Mouse (Mus musculus) monocyte, adult 2 months (primary cell): ENCODE data around the gene Tppp.
"Not testable (repeated sequence)": the region's sequence is repeated elsewhere in the genome, so short reads cannot be mapped to it uniquely, and the experiment has no call there.

Source experiments
- DNase-seq, 2 experiments: peaks; one replicate each; pipeline ENCODE4 v3.0.0; 2022; ENCODE audit warnings: low spot score in 2 of 2, low read depth in 1 of 2

The Tppp gene

DNA sequence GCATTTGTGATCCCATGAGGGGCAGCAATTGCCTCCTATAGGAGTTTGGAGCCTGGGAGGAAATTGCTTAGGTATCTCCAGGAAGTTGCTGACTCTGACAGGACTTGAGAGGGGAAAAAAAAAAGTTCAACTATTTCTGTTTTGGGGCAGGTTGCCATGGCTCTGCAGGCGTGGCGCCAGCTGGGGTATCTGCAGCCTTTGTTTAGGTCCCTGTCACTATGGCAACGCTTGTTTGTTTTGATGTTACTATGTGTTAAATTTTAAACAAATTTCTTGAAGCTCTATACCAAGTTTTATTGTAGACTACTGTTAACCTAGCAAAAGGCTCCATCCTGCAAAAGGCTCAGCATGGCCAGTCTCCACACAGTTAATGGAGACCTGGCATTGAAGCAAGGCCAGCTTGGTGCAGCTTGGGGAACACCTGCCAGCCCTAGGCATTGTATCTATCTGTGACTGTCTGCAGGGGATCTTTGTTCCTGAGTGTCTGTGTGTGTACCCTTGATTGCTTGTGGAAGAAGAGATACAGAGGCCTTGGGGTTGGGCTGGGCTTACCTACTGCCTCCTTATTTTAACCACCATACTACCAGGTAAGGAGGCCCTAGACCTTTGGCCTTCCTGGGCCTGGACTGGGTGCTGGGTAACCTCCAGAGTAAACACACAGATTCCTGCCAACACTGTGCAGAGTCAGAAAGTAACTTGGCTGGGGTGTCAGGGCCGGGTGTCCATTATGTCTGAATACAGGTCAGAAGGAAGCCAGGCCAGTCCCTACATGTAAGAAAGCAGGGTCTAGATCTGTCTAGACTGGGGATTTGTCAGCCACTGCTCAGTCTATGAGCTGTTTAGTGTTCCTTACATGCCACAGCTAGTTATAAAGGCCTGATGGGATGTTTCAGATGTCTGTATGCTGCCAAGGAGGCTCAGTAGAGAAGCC is 16.2 kb downstream of the Tppp start:
- no peak for DNase-seq

DNA sequence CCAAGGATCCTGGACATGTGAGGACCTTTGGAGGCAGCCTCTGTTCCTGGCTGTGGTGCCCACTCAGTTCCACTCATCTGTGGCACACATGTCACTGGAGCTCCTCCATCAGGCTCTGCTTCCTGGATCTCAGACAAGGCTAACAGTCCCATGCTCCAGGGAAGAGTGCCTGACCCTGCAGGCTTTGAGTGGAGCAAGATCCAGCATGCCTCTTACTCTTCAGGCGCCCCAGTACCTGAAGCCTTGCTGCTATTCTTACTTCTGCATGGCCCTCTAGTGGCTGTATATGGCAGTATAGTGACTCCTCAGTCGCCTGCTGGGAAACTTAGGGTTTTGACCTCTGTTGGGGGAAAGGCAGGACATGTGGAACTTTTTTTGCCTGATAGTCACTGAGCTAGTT is 17.0 kb downstream of the Tppp start:
- no peak for DNase-seq

DNA sequence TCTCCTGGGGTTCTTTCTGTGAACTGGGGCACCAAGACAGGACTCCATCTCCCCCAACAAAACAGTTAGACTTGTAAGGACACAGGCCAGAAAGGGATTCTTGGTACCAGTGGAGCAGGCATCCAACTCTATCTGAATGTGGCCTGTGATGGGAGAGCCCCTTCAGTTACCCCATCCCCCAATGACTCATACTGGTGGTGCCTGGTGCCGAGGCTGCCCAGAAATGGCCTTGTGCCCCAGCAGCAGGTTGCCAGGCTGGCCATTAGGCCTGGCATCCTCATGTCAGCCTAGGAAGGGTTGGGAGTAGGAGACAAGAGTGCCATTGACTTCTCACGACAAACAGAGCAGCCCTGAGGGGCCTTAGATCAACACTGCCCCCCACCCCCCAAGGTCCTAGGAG is 18.9 kb downstream of the Tppp start:
- DNase-seq: no peak

GRCm38 (mm10) chr13:74029013-74029412 is 19.8 kb downstream of the Tppp start:
- DNase-seq: no peak

GRCm38 (mm10) chr13:74030691-74031090 is 21.5 kb downstream of the Tppp start:
- no peak for DNase-seq

DNA sequence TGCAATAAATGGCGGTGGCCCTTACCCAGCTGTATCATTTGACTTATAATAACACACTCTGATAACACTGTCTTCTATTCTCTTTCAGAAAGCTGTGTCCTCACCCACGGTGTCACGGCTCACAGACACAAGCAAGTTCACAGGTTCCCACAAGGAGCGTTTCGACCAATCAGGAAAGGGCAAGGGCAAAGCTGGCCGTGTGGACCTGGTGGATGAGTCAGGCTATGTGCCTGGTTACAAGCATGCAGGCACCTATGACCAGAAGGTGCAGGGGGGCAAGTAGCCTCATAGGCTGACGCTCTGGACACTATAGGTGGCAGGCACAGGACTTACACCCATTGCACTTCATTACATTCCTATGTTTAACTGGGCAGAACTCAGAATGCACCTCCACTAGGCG is 21.9 kb downstream of the Tppp start:
- DNase-seq: no peak

DNA sequence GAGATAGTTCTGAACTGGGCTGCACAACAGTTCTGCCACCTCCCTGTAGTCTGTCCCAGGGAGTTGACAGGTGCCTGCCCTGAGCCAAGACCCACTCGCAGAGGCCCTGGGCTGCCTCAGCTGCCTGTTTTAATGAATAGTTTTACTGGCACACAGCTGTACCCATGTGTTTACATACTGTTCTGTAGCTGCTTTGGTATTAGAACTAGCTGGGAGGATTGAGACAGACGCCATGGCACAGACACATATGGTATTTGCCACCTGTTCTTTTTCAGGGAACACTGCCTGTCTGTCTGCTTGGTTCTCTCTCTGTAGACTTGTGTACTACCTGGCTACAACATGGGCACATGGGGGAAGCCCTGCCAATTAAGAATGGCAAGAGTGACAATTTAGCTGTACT is 25.5 kb downstream of the Tppp start:
- no peak for DNase-seq

GRCm38 (mm10) chr13:74035776-74036175 is 26.6 kb downstream of the Tppp start:
- no peak for DNase-seq

GRCm38 (mm10) chr13:74039926-74040325 is 30.7 kb downstream of the Tppp start:
- no peak for DNase-seq

- no peak for DNase-seq
These were observed 47.0 kb downstream of the Tppp start for GRCm38 (mm10) chr13:74056194-74056593.

DNA sequence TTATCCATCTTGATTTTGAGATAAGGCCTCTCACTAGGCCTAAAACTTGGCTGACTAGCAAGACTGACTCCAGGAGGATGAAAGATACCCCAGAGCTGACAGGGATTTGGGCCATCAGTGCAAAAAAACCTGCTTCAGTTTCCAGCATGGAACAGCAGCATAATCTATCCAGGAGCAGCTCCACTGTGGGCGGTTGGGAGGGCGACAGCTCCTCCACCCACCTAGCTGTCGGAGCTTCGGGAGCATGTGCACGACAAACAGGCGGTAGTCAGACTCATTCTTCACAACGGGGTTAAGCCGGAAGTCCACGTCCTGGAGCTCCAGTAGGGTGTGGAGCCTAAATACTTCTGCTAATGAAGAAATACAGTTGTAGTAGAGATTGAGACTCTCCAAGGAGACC is 48.9 kb downstream of the Tppp start:
- DNase-seq: no peak

- peak; percentile 69 to 87 for DNase-seq
These were observed 52.6 kb downstream of the Tppp start, which contains the start of gene Cep72 for GRCm38 (mm10) chr13:74061613-74062377. TSS of gene Cep72 (minus strand) at chr13:74062299.

DNA sequence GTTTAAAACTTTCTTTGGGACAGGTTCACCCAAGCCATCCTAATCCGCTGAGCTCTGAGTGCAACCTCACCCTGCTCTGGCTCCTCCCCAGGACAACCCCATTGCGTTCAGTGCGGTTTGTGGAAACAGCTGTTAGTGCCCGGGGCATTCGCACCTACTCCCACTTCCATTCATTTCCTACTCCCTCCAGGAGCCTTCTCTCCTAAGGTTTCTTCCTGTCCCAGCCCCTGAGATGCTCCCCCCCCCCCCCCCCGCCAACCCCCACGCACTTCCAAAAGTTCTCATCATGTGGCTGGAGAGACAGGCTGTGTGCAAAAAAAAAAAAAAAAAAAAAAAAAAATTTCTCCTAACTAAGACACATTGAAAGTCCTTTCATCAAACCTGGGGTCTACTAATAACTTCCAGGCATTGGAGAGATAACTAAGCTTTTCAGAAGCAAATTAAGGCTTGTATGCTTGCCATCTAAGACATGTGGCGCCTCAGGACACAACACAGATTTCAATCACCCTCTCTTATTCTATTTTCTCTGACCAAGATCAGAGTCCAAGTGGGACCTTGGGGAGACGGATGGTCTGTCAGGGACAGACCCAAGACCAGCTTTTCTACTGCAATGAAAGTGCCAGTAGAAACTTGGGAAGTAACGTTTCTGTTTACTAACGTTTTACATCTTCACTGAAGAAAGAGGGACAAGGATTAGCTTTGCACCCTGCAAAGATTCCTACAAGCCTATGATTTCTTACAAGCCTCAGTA is 53.3 kb downstream of the Tppp start:
- no peak for DNase-seq

- DNase-seq: no peak
These were observed 54.3 kb downstream of the Tppp start for GRCm38 (mm10) chr13:74063340-74064050.

DNA sequence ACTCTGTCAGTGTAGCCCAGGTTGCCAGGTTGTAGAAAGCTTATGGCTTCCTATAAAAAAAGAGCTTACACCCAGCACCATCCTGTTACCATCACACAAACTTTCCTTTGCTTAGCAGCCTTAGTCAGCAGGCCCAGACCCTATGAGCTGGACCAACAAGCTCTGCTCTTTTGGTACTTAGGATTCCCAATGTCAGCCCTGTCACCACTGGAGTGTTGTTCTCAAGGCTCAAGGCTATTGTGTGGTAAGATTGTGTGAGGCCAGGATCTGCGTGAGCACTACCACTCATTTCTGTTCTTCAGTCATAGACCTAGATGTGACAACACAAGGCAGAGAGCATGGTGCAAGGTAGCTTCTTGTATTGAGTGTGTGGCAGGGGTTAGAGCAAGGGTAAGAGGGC is 57.4 kb downstream of the Tppp start:
- DNase-seq: no peak

- not testable (repeated sequence) for DNase-seq
These were observed 62.0 kb downstream of the Tppp start for GRCm38 (mm10) chr13:74071244-74071643.

- no peak for DNase-seq
These were observed 62.5 kb downstream of the Tppp start for GRCm38 (mm10) chr13:74071714-74072113.

DNA sequence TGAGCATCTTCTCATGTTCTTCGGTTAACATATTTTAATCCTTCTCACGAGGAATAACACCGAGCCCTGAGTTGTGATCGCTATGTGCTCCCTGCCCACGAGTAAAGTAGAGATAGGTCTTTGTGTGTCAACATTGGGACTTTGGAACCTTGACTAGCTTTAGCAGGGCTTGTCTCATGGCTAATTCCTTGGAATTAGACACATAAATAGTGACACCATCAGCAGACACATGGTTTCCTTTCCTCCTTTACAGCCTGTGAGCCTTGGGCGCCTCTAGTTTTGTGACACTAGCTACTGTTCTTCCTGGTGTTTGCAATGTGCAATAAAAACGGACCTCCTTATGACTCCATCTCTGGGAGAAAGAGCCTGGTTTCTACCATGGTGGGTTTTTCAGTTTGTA is 64.2 kb downstream of the Tppp start:
- DNase-seq: no peak
